Mouse (Mus musculus) E14TG2a.4 (cell line): ENCODE data around the gene Furin.

Experiments used
- H3K27me3 ChIP-seq: 2 replicates; pipeline ENCODE4 v1.6.1; 2014; ENCODE audit warnings: low read length, control low read depth; ENCODE audit not compliant: insufficient read depth
- H3K36me3 ChIP-seq: 2 replicates; pipeline ENCODE4 v1.6.1; 2014; ENCODE audit warnings: low read length, control low read depth; ENCODE audit not compliant: insufficient read depth
- H3K4me1 ChIP-seq: replicated peaks from 2 replicates; pipeline ENCODE4 v1.6.1; 2014; ENCODE audit warnings: low read depth, low read length, control low read depth
- H3K4me3 ChIP-seq: replicated peaks from 2 replicates; pipeline ENCODE4 v1.5.1; 2014; ENCODE audit warnings: mild to moderate bottlenecking, low read length
- H3K9me3 ChIP-seq: 2 replicates; pipeline ENCODE4 v1.6.1; 2014; ENCODE audit warnings: low read length, control low read depth
- CTCF ChIP-seq: conservative IDR thresholded peaks from 2 replicates; pipeline ENCODE4 v1.5.1; 2014; ENCODE audit warnings: low read length
- NANOG ChIP-seq: IDR thresholded peaks from 2 replicates; pipeline ENCODE4 v1.6.1; 2014; ENCODE audit warnings: borderline replicate concordance, low read length, mixed read lengths
- POU5F1 ChIP-seq: IDR thresholded peaks from 2 replicates; pipeline ENCODE4 v1.6.1; 2014; ENCODE audit warnings: low read length, borderline replicate concordance

Furin gene

DNA sequence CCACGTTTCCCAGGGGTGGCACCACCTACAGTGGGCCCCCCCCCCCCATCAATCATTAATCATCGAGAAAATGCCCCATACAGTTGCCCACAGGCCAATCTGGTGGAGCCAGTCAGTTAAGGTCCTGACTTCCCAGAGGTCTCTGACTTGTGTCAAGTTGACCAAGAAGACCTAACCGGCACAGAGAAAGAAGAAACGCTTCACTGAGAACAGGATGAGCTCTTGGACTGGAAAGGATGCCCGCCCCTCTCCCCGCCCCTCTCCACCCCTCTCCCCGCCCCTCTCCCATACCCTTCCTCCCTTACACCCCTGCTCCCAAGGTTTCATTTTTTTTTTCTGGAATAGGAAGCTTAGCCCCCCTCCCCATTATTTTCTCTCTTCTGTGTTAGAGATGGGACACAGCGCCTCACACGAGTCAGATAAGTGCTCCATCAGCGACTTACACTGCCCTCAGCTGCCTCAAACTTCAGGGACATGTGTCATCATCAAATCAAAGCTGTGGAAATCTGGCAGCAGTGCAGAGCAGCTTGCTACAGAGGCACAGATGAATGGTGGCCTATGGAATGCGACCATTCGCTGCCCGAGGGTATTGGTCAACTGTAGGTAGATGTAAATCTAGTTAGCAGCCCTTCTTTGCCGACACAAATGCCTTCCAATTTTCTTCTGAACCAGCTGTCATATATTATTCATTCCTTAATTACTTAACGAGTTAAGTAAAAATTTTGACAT is 34.0 kb upstream of the Furin start:
- Histone ChIP-seq H3K4me3 (no peak overlapping the region), H3K9me3 (no peaks in the 10 kb centered on the region), H3K36me3 (no peaks in the 10 kb centered on the region), H3K27me3 (no peaks in the 10 kb centered on the region), H3K4me1 (peaks cover 41% of the 10 kb centered on the region)
- TF ChIP-seq CTCF (no peak), NANOG (no peak), POU5F1 (no peak)

DNA sequence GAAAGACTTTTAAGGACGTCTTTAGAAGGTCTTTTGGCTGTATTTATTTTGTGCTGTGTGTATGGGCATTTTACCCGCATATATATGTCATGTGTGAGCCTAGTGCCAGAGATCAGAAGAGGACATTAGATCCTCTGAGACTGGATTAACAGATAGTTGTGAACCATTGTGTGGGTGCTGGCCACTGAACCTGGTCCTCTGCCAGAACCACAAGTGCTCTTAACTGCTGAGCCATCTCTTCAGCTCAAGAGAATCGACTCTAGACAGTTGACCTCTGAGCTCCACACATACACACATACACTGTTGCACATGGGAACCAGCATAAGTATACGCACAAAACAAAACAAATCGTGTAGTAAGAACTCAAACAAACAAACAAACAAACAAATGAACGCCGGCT is 31.3 kb upstream of the Furin start:
- Histone ChIP-seq H3K27me3 (no peaks in the 10 kb centered on the region), H3K9me3 (no peaks in the 10 kb centered on the region), H3K4me1 (peaks cover 21% of the 10 kb centered on the region), H3K4me3 (no peak overlapping the region), H3K36me3 (no peaks in the 10 kb centered on the region)
- TF ChIP-seq NANOG (no peak), POU5F1 (no peak), CTCF (no peak)

DNA sequence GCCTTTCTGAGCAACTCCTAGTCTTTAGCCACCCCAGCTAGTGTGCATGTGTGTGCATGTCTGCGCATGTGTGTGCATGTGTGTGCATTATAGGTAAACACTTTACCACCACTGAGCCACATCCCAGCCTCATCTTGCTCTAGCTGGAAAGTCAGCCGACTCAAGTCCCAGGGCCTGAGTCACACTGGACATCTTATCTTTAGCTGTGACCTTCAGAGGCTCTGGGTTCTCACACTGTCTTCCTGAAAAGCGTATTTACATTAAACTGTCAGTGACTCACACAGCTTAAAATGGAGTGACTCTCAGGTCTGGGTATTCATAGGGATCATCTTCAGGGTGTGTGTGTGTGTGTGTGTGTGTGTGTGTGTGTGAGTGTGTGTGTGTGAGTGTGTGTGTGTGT is 30.4 kb upstream of the Furin start:
- TF ChIP-seq POU5F1 (no peak), NANOG (no peak), CTCF (no peak)
- H3K4me3 ChIP-seq: no peak overlapping the region
- no peaks in the 10 kb centered on the region for H3K9me3 ChIP-seq
- no peaks in the 10 kb centered on the region for H3K27me3 ChIP-seq
- no peaks in the 10 kb centered on the region for H3K36me3 ChIP-seq
- H3K4me1 ChIP-seq: peaks cover 18% of the 10 kb centered on the region

DNA sequence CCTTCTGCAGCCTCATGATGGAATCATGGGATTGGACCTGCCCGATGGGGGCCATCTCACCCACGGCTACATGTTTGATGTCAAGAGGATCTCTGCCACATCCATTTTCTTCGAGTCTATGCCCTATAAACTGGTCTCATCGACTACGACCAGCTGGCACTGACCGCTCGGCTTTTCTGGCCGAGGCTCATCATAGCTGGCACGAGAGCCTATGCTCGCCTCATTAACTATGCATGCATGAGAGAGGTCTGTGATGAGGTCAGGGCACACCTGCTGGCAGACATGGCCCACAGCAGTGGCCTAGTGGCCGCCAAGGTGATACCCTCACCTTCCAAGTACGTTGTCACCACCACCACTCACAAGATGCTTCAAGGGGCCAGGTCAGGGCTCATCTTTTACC is 24.4 kb upstream of the Furin start:
- Histone ChIP-seq H3K36me3 (no peaks in the 10 kb centered on the region), H3K4me1 (peaks cover 7% of the 10 kb centered on the region; the same call in 1 of the 2 replicates), H3K27me3 (no peaks in the 10 kb centered on the region), H3K9me3 (no peaks in the 10 kb centered on the region), H3K4me3 (no peak overlapping the region)
- TF ChIP-seq NANOG (no peak), POU5F1 (no peak), CTCF (no peak)

DNA sequence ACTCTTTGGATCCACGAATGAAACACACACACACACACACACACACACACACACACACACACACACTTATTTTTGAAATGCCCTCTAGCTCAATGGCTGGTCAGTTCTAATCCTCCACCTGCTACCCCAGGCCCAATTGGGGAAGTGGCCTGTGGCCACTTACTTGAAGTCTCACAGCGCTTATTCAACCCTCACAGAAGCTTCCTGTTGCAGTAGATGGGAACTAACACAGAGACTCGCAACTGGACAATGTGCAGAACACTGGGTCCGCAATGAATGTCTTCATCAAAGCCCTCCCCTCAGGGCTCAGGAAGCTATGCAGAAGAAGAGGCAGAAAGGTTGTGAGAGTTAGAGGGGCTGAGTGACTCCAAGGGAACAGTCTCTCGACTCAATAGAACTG is 22.5 kb upstream of the Furin start:
- Histone ChIP-seq H3K27me3 (no peaks in the 10 kb centered on the region), H3K36me3 (no peaks in the 10 kb centered on the region), H3K4me1 (peaks cover 20% of the 10 kb centered on the region), H3K9me3 (no peaks in the 10 kb centered on the region), H3K4me3 (no peak overlapping the region)
- no peak for TF ChIP-seq POU5F1

DNA sequence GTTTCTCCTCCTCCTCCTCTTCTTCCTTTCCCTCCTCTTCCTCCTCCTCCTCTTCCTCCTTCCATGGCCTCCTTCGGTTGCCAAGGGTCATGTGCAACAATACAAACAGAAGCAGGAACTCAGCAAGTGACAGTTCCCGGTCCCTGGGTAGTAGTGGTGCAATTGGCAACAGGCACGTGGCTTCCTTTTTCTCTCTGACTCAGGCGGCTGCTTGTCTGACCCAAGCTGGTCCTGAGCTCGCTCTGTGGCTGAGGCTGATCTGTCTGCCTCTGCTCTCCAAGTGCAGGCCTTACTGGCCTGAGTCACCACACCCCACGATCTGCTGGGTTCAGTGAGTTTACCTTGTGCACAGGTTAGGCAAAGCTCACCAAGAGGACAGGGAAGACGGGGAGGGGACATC is 21.1 kb upstream of the Furin start:
- TF ChIP-seq NANOG: no peak
- no peak for TF ChIP-seq CTCF
- TF ChIP-seq POU5F1: no peak
- no peaks in the 10 kb centered on the region for H3K36me3 ChIP-seq
- no peaks in the 10 kb centered on the region for H3K9me3 ChIP-seq
- no peak overlapping the region for H3K4me3 ChIP-seq
- H3K27me3 ChIP-seq: 0 out of 2 replicates have a peak, but pooled peaks cover 4% of the 10 kb centered on the region
- H3K4me1 ChIP-seq: peaks cover 25% of the 10 kb centered on the region

DNA sequence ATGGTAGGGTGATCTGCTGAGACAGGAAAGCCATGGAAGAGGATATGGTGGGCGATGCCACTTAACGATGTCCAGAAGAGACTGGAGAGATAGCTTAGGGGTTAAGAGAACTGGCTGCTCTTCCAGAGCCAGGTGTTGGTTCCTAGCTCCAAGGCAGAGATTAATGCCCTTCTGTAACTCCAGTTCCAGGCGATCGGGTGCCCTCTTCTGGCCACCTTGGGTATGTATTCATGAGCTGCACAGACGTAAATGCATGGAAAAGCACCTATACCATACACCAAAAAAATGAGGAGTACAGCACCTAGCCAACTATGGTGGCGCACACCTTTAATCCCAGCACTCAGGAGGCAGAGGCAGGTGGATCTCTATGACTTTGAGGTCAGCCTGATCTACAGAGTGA is 19.5 kb upstream of the Furin start:
- no peaks in the 10 kb centered on the region for H3K9me3 ChIP-seq
- H3K36me3 ChIP-seq: no peaks in the 10 kb centered on the region
- peaks cover 28% of the 10 kb centered on the region for H3K4me1 ChIP-seq
- peaks cover 11% of the 10 kb centered on the region for H3K27me3 ChIP-seq
- H3K4me3 ChIP-seq: no peak overlapping the region
- TF ChIP-seq CTCF (peak; percentile 51), NANOG (no peak)

DNA sequence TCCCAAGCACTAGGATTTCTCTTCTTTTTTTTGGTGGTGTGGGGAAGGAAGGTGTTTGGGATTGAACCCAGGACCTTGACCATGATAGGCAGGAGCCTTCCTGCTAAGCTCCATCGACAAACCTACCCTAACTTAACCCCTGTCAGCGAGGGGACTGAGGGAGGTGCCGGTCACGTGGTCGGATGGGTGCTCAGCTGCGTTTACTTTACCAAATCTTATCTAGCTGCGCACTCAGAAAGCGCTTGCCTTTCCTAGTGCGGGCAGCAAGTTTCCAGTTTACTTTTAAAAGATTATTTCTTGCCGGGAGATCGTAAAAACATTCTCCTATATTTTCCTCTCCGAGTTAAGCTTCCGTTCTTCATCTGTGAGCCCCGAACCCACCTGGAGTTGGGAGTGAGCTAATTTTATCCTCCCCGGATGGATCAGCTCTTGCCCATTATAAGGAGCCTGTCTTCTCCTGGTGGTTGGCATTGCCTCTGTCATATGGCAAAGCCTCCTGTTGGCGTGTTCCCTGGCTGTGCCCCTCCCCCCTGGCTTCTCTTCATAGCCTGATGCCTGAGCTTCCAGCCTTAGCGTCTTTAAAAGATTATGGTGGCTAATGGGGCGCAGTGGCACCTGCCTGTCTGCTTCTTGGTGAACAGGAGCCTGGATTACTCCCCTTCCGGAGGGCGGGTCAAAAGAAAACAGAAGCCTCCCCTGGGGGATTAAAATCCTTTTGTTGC is 17.7 kb upstream of the Furin start:
- TF ChIP-seq NANOG: no peak
- no peak for TF ChIP-seq POU5F1
- no peak; the same call in 1 of the 2 replicates for TF ChIP-seq CTCF

DNA sequence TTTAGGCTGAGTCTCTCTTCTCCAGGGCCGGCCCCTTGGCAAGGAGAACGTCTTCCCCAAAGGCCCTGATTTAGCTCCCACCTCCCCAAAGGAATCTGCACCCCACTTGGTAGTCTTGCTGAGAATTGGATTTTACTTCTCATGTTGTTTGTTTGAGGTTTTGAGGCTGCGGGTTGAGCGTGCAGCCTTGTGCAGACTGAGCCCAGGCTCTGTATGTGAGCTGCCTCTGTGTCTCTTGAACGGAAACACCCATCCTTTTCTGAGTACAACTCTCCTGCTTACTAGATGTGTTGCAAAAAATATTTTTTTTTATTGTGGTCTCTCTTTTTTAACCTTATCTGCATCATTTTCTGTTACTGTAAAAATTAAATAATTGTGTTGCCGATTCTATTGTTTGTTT is 16.3 kb upstream of the Furin start:
- Histone ChIP-seq H3K36me3 (no peaks in the 10 kb centered on the region), H3K4me3 (no peak overlapping the region), H3K9me3 (no peaks in the 10 kb centered on the region), H3K27me3 (peaks cover 16% of the 10 kb centered on the region), H3K4me1 (peaks cover 38% of the 10 kb centered on the region)
- no peak for TF ChIP-seq CTCF
- no peak for TF ChIP-seq POU5F1
- TF ChIP-seq NANOG: no peak

More for the DNA sequence above, 17.7 kb upstream of the Furin start:
- Histone ChIP-seq H3K27me3 (peaks cover 11% of the 10 kb centered on the region), H3K36me3 (no peaks in the 10 kb centered on the region), H3K4me3 (peak overlapping the region; percentile 49), H3K4me1 (peaks cover 38% of the 10 kb centered on the region), H3K9me3 (no peaks in the 10 kb centered on the region)
